Mouse (Mus musculus) left cerebral cortex, postnatal 10 days (tissue): ENCODE results near the gene Tnrc6c. TPM values are rescaled to one million over a fixed set of nuclear protein-coding genes. Genes with fewer than 3 reads are reported as not detected.

Source experiments
- DNase-seq, 2 experiments: peaks; one replicate each; pipeline ENCODE4 v3.0.0; 2021 to 2022; ENCODE audit warnings: low spot score in 2 of 2, mixed read lengths in 1 of 2; ENCODE audit errors: extremely low spot score in 1 of 2
- intact Hi-C: fragments of 180-260 bp; cut with DNase I; formaldehyde crosslinking; loops from one replicate; pipeline ENCODE4 v1.15.1; 2025
- total RNA-seq, 2 experiments: library from RNA; stranded (reverse); gene quantifications; 2 replicates each; pipeline ENCODE4 v1.2.3; 2021

The Tnrc6c gene
- total RNA-seq, 2 experiments from 2014 or later, result 63.5 to 71.0 TPM

DNA sequence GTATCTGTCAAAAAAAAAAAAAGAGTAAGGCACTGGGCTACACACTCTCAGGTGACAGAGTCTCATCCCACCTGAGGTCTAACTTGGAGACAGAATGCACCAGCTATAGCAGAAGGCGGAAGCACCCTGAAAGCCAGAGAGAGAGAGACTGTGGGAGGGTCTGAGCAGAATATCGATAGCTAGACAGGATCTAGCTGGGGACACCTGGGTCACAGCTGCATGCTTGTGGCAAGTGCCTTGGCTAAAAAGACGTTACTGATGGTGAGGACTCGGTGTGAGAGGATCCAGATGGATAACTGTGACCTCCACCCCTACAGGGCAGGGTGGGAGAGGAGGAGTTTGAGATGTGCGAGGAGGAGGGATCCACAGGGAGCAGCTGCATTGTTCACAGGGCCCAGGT lies 142.9 kb downstream of the Tnrc6c start:
- no peak for DNase-seq
- intact Hi-C loops, result no loop called here

DNA sequence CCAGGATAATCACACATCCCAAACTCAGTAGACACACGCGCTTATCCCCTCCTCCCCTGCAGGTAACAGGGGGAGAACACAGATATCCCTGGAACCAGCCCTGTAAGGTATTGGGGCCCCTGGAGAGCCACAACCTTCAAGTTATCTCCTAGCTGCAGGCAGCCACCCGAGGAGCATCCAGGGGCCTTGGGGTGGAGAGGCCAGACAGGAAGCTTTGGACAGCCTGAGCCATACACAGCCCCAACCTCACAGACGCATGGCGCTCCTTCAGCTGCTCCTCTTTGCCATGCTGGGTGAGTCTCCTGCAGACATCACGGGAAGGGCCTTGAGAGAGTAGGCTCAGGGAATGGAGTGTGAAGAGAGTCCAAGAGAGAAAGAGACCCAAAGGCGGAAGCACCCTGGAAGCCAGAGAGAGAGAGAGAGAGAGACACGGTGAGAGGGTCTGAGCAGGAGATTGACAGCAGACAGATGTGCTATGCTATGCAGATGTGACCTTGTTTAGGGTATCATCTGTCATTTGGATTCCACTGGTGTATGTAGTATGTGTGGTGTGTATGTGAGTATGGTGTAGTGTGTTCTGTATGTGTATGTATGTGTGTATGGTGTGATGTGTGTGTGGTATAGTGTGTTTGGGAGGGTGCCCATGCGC lies 143.5 kb downstream of the Tnrc6c start, which contains the start of gene 6030468B19Rik:
Gene 6030468B19Rik (plus strand): TSS at position 150 of the 649 bp plus-strand sequence.
- DNase-seq, result no peak
- intact Hi-C loops, result no loop called here

GRCm38 (mm10) chr11:117798160-117798541 lies 144.1 kb downstream of the Tnrc6c start:
- intact Hi-C loops, result no loop called here
- no peak for DNase-seq

DNA sequence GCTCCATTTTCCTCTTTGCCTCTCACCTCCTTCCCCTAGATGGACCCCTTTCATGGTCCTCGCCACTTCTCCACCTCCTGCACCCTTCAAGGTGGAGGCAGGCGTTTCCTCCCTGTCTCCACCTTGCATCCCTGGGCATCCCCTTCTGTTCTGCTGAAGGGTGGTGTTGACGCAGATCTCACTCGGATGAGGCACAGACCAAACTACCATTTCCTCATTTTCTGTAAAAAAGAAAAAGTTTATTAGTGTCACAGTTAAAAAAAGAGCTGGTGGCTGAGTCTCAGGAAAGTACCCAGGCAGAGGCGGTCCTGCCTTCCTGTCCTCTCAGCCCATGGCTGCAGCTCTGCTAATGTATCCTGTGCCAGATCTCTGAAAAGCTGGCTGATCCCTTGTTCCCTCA lies 145.1 kb downstream of the Tnrc6c start:
- DNase-seq, result no peak
- intact Hi-C loops, result no loop called here

GRCm38 (mm10) chr11:117800038-117800437 lies 145.9 kb downstream of the Tnrc6c start:
- intact Hi-C loops, result no loop called here
- DNase-seq, result no peak

- no peak for DNase-seq
- intact Hi-C loops, result no loop called here
Measured at GRCm38 (mm10) chr11:117801650-117802049, 147.6 kb downstream of the Tnrc6c start.

DNA sequence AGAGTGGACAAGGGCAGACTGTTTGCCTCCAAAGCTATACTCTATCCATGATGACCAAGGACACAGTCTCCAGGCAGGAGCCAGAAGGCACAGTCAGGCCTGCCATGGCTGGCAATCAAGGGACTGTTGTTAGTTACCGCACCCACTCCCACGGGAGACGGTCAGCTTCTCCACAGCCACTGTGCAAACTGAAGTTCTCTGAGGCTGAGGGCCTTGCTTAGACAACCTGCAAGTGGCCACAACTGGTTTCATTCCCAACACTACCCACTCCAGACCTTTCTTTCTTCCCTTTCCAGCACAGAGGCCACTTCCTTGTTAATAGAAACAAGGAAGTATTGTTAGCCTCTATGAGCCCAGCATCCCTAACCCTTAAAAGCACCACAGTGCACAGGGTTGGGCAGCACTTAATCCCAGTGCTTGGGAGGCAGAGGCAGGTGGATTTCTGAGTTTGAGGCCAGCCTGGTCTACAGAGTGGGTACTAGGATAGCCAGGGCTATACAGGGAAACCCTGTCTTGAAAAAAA lies 149.1 kb downstream of the Tnrc6c start:
- intact Hi-C loops, result no loop called here
- no peak for DNase-seq

DNA sequence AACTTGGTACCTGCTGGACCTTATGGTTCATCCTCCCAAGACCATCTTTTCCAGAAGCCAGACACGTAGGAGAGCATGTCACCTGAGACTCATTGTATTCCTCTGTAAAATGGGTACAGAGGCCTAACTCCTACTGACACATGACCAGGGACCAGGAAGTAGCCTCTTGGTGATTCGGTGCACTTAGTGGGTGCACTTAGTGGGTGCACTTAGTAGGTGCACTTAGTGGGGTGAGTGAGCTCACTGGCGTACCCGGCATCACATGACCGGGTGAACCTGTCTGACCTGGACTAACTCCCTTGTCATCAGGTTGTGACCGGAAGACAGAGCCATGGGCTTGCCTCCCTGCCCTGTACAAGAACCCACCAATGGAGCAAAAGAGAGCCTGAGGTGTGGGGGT lies 152.7 kb downstream of the Tnrc6c start:
- no peak for DNase-seq

GRCm38 (mm10) chr11:117809407-117810311 lies 155.6 kb downstream of the Tnrc6c start, which contains the start of the genes Gm20708 and Syngr2:
Gm20708 (plus strand) TSS chr11:117809668.
Syngr2 (plus strand) TSS chr11:117809668.
- DNase-seq, result peak in 1 of 2 experiments; percentile 83
- intact Hi-C loops, result no loop called here

More for the DNA sequence above, 152.7 kb downstream of the Tnrc6c start:
- intact Hi-C loops, result no loop called here

GRCm38 (mm10) chr11:117810401-117811046 lies 156.4 kb downstream of the Tnrc6c start:
- intact Hi-C loops, result no loop called here
- peak in 1 of 2 experiments; percentile 92 for DNase-seq

Other genes starting within 250 kb of the Tnrc6c start
- under 1 TPM in 1 of 2 experiments, not detected in 1; 0.24 TPM for gene Gm11733, start 169.9 kb upstream of the Tnrc6c start, total RNA-seq
- 1 to 10 TPM in 1 of 2 experiments, under 1 TPM in 1; 0.79 to 1.5 TPM for gene Tmc8, start 127.8 kb downstream of the Tnrc6c start, total RNA-seq
- gene Tmc6, start 127.9 kb downstream of the Tnrc6c start, total RNA-seq, result 1 to 10 TPM; 4.7 to 4.8 TPM
- not detected for gene 6030468B19Rik, start 143.4 kb downstream of the Tnrc6c start, total RNA-seq
- 1 to 10 TPM; 3.1 to 4.3 TPM for gene Gm20708, start 155.4 kb downstream of the Tnrc6c start, total RNA-seq
- 10 to 100 TPM in 1 of 2 experiments, 1 to 10 TPM in 1; 7.5 to 10.9 TPM for gene Syngr2, start 155.4 kb downstream of the Tnrc6c start, total RNA-seq
- gene Afmid, start 171.6 kb downstream of the Tnrc6c start, total RNA-seq, result 10 to 100 TPM in 1 of 2 experiments, 1 to 10 TPM in 1; 8.7 to 10.1 TPM
- 1 to 10 TPM; 2.6 to 4.4 TPM for gene Tk1, start 171.8 kb downstream of the Tnrc6c start, total RNA-seq
- 1 to 10 TPM; 3.7 to 4.6 TPM for gene Birc5, start 195.0 kb downstream of the Tnrc6c start, total RNA-seq
- gene Tmem235, start 206.5 kb downstream of the Tnrc6c start, total RNA-seq, result under 1 TPM in 1 of 2 experiments, not detected in 1; 0.36 TPM
- gene Tha1, start 219.2 kb downstream of the Tnrc6c start, total RNA-seq, result 1 to 10 TPM; 3.1 to 4.0 TPM